Mouse (Mus musculus) spleen, postnatal 4 days (tissue): ENCODE measurements around the gene Bcl2l14.

Experiments used
- DNase-seq, 2 experiments: peaks; one replicate each; pipeline ENCODE4 v3.0.0; 2022; ENCODE audit warnings: low spot score in 2 of 2

Bcl2l14 gene

GRCm38 (mm10) chr6:134402914-134403683, 7.0 kb downstream of the Bcl2l14 start:
- DNase-seq: peak; percentile 51 to 87

DNA sequence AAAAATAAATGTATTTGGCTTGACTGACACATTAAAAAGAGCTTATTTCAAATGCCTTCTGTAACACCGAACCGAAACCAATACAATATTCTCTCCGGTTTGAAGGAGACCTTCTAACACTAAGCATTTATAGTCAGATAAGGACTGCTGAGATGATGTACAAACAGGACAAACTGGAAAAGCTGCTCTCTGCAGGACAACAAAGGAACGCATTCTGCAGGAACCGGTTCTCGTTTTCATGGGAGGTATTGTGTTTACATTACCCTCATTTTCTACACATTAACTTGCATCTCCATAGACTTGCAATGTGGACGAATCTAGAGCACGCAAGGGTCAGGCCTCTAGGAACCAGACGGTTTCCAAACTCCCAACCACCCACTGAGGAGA, 7.6 kb downstream of the Bcl2l14 start:
- DNase-seq: no peak

GRCm38 (mm10) chr6:134407226-134407625, 11.1 kb downstream of the Bcl2l14 start:
- no peak for DNase-seq

DNA sequence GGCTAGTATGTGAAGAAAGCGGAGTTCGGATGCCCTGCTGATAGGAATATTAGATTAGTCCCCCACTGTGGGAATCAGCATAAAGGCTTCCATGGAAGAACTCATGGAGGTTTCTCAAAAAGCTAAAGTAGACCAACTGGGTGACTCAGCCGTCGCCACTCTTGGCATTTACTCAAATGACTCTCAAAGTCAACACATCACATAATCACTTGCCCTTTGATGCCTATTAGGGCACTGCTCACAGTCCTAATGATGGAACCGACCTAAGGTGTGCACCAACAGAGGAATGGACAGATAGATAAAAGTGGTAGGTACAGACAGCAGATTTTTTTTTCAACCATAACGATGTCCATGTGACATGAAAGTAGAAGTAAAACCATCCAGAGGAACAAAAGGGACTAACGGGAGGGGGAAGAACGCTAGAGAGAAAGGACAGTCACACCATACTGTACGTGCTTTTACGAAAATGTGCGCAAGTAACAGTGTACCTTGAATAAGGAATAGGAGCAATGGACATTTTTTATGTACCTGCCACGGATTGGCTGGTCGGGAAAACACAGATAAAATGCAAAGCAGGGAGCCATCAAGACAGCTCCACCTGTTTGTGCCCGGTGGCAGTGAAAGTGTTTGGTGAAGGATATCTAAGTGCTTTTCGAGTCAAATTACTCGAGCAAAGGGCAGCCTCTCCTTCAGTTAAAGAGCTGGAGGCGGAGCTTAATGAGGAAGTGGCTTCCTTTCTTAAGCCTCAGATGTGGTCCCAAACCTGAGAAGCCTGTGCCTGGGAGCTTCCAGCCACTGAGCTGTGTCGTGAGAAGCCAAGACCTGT, 17.8 kb downstream of the Bcl2l14 start:
- no peak for DNase-seq

GRCm38 (mm10) chr6:134414532-134414883, 18.4 kb downstream of the Bcl2l14 start:
- no peak for DNase-seq

GRCm38 (mm10) chr6:134416556-134417105, 20.5 kb downstream of the Bcl2l14 start:
- no peak for DNase-seq

GRCm38 (mm10) chr6:134417886-134418285, 21.8 kb downstream of the Bcl2l14 start:
- no peak for DNase-seq

DNA sequence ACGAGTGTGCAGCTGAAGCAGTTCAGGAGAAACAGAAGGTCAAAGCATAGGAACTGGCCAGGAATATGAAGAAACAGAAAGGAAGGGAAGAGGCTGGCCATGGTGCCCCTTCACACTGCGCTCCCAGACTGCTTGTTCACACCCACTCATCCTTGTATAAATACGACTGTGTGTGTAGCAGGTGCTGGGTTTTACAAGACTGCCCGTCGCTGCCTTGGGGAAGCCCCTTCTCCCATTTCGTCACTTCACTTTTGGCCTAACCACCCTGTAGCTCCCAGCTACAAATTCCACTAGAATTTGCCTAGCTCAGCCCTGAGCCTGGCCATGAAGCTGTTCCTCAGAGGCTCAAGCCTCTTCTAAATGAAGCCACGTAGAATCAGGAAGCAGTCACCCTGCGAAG, 24.3 kb downstream of the Bcl2l14 start:
- no peak for DNase-seq

GRCm38 (mm10) chr6:134421921-134422320, 25.8 kb downstream of the Bcl2l14 start:
- DNase-seq: no peak

GRCm38 (mm10) chr6:134425216-134425717, 29.1 kb downstream of the Bcl2l14 start:
- no peak for DNase-seq

- DNase-seq: no peak
Observed at GRCm38 (mm10) chr6:134427165-134427564, 31.0 kb downstream of the Bcl2l14 start.

GRCm38 (mm10) chr6:134428455-134428854, 32.3 kb downstream of the Bcl2l14 start:
- no peak for DNase-seq

GRCm38 (mm10) chr6:134430161-134430799, 34.2 kb downstream of the Bcl2l14 start:
- no peak for DNase-seq

GRCm38 (mm10) chr6:134431583-134431982, 35.5 kb downstream of the Bcl2l14 start:
- DNase-seq: no peak

- no peak for DNase-seq
Observed at GRCm38 (mm10) chr6:134433281-134433680, 37.2 kb downstream of the Bcl2l14 start.

DNA sequence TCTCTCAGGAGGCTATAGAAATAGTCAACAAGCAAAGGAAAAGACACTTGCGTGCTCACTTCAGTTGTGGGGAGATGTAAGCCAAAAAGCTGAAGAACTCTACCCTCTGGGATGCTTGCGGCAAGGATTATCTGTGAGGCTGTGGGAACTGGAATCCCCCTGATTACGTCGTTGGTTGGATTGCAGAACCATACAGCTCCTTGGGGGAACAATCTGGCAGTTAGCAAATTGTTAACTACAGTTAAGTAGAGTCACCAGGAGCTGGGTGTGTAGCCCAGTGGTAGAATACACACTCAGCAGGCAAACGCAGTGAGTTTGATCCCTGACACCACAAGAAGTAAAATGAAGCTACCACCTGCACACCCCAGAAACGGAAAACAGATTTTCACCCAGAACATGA, 37.9 kb downstream of the Bcl2l14 start:
- DNase-seq: no peak

DNA sequence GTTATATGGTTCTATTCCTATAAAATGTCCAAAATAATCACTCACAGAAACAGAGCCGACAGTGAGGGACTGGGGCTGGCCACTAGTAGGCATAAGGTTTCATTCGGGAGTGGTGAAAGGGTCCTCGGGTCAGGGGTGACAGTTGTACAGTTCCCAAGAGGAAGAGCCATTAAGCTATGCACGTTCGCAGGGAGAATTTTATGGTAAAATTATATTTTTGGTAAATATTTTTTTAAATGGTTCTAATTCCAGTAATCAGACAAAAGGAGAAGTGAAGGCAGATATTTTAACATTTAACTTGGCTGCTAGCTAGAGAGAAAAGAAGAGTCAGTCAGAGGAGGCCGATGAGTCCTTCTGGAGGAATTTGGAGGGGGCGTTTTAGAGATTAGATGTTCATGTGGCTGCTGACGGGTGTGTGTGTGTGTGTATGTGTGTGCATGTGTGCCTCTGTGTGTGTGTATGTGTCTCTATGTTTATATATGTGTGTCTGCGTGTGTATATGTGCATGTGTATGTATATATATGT, 38.8 kb downstream of the Bcl2l14 start:
- no peak for DNase-seq

DNA sequence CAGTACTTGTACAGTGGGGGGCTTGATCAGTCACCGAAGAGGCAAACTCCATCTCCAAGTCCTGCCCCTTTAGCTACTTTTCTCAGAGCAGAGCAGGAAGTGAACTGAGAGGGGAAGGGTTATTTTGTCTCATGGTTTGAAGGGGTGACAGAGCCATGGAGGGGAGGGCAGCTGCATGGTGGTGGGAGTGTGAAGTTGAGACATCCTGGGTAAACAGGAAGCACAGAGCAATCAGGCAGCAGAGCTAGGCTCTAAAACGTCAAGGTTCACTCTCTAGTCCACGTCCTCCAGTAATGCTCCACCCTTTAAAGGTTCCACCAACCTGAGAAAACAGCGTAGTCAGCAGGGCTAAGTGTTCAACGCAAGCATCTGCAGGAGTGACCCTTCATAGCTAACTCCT, 40.8 kb downstream of the Bcl2l14 start:
- DNase-seq: no peak

- no peak for DNase-seq
Observed at GRCm38 (mm10) chr6:134439401-134440021, 43.4 kb downstream of the Bcl2l14 start.

DNA sequence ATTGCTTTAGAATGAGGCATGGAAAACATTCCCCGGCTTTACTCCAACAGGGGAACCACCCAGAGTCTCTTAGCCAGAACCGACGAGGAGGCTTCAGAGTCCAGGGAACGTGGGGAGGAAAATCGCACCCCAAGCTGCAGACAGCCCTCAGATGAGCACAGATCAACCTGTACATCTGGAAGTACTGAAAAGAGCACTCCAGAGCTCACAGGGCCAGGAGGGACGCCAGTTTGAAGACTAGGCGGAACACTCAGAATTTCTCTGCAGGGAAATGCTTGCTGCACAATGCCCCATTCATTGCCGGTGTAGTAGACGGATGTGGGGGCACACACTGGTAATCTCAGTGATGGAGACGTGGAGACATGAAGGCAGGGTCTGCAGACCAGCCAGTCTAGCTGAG, 43.9 kb downstream of the Bcl2l14 start:
- DNase-seq: no peak

GRCm38 (mm10) chr6:134441716-134442115, 45.6 kb downstream of the Bcl2l14 start:
- no peak for DNase-seq
